Mouse (Mus musculus) limb, embryonic 10.5 days (tissue): ENCODE measurements around the gene Herpud2. TPM values are rescaled to one million over a fixed set of nuclear protein-coding genes. Genes with fewer than 3 reads are reported as not detected.
"Not testable (repeated sequence)": the region's sequence is repeated elsewhere in the genome, so short reads cannot be mapped to it uniquely, and the experiment has no call there.

ENCODE experiments used
- DNase-seq: peaks from one replicate; pipeline ENCODE4 v3.0.0-alpha.2; 2017; ENCODE audit warnings: low spot score
- H3K27ac ChIP-seq: fragments of 300-500 bp; sonication (generic); 2 replicates; pipeline ENCODE4 v1.5.1; 2016; ENCODE audit warnings: mild to moderate bottlenecking
- H3K27me3 ChIP-seq: fragments of 300-500 bp; sonication (generic); 2 replicates; pipeline ENCODE4 v1.6.1; 2016; ENCODE audit warnings: low read depth, mild to moderate bottlenecking; ENCODE audit not compliant: poor library complexity, severe bottlenecking
- H3K36me3 ChIP-seq: fragments of 300-500 bp; sonication (generic); 2 replicates; pipeline ENCODE4 v1.6.1; 2016; ENCODE audit warnings: mild to moderate bottlenecking, moderate library complexity
- H3K4me1 ChIP-seq: fragments of 300-500 bp; sonication (generic); 2 replicates; pipeline ENCODE4 v1.6.1; 2016
- H3K4me3 ChIP-seq: fragments of 300-500 bp; sonication (generic); 2 replicates; pipeline ENCODE4 v1.5.1; 2016; ENCODE audit warnings: mild to moderate bottlenecking, moderate library complexity
- H3K9me3 ChIP-seq: fragments of 300-500 bp; sonication (generic); replicated peaks from 2 replicates; pipeline ENCODE4 v1.6.1; 2016; ENCODE audit warnings: mild to moderate bottlenecking
- WGBS: fragments of 180-500 bp; shearing (Covaris S2); methylation state at CpG from one replicate; pipeline ENCODE4 v1.1.7; 2016; 5-methylcytosine and 5-hydroxymethylcytosine counted together
- polyA plus RNA-seq: library from polyadenylated mRNA; unstranded; fragments of >200 nt; fragmentation: Nextera tagmentation; extraction: Ambion mirVana; gene quantifications from 2 replicates; pipeline ENCODE4 v1.2.1, GENCODE M21; 2016

The Herpud2 gene
- polyA plus RNA-seq, 1 experiment from 2014 or later, result 26.0 TPM

DNA sequence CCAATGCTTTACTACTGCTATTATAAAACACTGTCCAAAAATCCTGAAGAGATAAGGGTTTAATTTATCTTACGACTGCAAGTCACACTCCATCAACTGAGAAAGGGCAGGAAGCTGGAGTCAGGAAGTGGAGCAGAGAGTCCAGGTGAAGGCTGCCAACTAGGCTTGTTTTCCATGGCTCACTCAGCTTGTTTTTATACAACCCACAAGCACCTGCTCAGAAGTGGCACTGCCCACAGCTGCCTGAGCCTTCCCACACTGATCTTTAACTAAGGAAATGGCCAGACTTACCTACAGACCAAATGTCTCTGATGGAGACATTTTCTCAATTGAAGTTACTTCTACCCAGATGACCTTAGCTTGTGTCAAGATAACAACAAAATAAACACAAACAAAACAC is 11.3 kb downstream of the Herpud2 start:
- no peaks in the 10 kb centered on the region for H3K9me3 ChIP-seq
- 79% methylated on average over 1 of the region's 1 CpGs for WGBS
- H3K27ac ChIP-seq, result no peak overlapping the region
- H3K4me3 ChIP-seq, result no peak overlapping the region
- H3K27me3 ChIP-seq, result no peaks in the 10 kb centered on the region
- H3K36me3 ChIP-seq, result no peaks in the 10 kb centered on the region
- no peak for DNase-seq
- H3K4me1 ChIP-seq, result no peaks in the 10 kb centered on the region

GRCm38 (mm10) chr9:25138900-25139299 is 12.7 kb downstream of the Herpud2 start:
- DNase-seq, result no peak
- WGBS, result 95% methylated on average over 1 of the region's 1 CpGs
- Histone ChIP-seq H3K9me3 (no peaks in the 10 kb centered on the region), H3K27ac (no peak overlapping the region), H3K4me3 (no peak overlapping the region), H3K27me3 (no peaks in the 10 kb centered on the region), H3K36me3 (no peaks in the 10 kb centered on the region), H3K4me1 (no peaks in the 10 kb centered on the region)

DNA sequence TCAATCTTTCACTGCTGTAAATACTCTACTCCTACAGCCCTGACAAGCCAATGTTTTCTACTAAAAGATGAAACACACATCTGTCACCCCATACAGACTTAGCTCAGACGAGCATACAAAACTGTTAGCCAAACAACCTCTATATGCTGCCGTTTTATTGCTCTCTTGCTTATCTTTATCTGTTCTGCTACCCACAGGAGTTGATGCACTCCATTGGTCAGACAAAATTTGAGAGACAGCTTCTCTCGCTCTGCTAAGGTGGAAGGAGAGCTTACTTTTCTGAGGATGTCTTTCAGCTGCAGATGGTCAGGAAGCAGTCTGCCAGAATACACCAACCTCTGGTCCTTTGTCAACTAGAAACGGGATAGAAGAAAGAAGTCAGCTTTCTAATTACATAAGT is 18.7 kb downstream of the Herpud2 start:
- H3K4me1 ChIP-seq, result no peaks in the 10 kb centered on the region
- H3K4me3 ChIP-seq, result no peak overlapping the region
- no peaks in the 10 kb centered on the region for H3K9me3 ChIP-seq
- no peak for DNase-seq
- no peak overlapping the region for H3K27ac ChIP-seq
- WGBS, result 84% methylated on average over 4 of the region's 4 CpGs
- no peaks in the 10 kb centered on the region for H3K27me3 ChIP-seq
- H3K36me3 ChIP-seq, result peaks cover 5% of the 10 kb centered on the region; the same call in 1 of the 2 replicates

DNA sequence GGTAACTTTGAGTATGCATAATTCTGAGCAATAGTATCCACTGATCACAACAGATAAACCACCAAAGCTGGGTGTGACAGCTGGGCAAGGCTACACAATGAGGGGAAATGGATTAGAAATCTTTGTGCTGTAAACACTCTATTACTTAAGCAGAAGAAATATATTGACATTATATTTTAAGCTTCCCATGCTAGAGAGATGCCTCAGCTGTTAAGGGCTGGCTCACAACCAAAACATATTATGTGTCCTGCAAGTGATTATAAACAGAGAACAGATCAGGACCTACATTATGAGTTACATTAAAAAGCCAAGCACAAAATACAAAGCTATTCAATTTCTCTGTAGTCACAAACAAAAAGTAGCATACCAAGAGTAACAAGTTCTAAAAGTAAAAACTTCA is 19.4 kb downstream of the Herpud2 start:
- no peaks in the 10 kb centered on the region for H3K27me3 ChIP-seq
- H3K36me3 ChIP-seq, result peaks cover 5% of the 10 kb centered on the region; the same call in 1 of the 2 replicates
- DNase-seq, result no peak
- no peaks in the 10 kb centered on the region for H3K9me3 ChIP-seq
- H3K27ac ChIP-seq, result no peak overlapping the region
- H3K4me1 ChIP-seq, result no peaks in the 10 kb centered on the region
- H3K4me3 ChIP-seq, result no peak overlapping the region

DNA sequence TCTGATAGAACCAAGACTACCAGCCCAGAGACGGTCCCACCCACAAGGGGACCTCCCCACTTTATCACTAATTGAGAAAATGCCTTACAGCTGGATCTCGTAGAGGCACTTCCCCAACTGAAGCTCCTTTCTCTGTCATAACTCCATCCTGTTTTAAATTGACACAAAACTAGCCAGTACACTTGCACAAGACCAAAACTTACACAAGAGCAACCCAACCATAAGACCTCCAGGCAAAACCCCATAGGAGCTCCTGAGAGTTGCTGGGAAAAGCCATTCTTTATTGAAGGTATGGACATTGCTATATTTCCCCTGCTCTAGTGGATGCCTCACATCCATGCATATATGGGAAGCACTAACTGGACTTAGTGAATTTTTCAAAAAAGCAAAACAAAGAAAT is 27.6 kb downstream of the Herpud2 start:
- 67% methylated on average over 2 of the region's 2 CpGs for WGBS
- Histone ChIP-seq H3K4me3 (no peak overlapping the region), H3K4me1 (no peaks in the 10 kb centered on the region), H3K27me3 (no peaks in the 10 kb centered on the region), H3K36me3 (peaks cover 40% of the 10 kb centered on the region), H3K9me3 (no peaks in the 10 kb centered on the region), H3K27ac (no peak overlapping the region)
- no peak for DNase-seq

GRCm38 (mm10) chr9:25123590-25123989 is 28.0 kb downstream of the Herpud2 start:
- H3K36me3 ChIP-seq, result peaks cover 40% of the 10 kb centered on the region
- not testable (repeated sequence) for H3K9me3 ChIP-seq, H3K4me3 ChIP-seq, H3K27ac ChIP-seq, DNase-seq, H3K27me3 ChIP-seq, H3K4me1 ChIP-seq
- WGBS, result 92% methylated on average over 1 of the region's 1 CpGs

- Histone ChIP-seq H3K4me3 (no peak overlapping the region), H3K27ac (no peak overlapping the region), H3K36me3 (peaks cover 33% of the 10 kb centered on the region), H3K27me3 (no peaks in the 10 kb centered on the region), H3K4me1 (no peaks in the 10 kb centered on the region), H3K9me3 (no peaks in the 10 kb centered on the region)
- no peak for DNase-seq
These were observed 47.0 kb downstream of the Herpud2 start for GRCm38 (mm10) chr9:25104638-25105037.

GRCm38 (mm10) chr9:25102881-25103280 is 48.7 kb downstream of the Herpud2 start:
- Histone ChIP-seq H3K36me3 (peaks cover 23% of the 10 kb centered on the region), H3K27me3 (no peaks in the 10 kb centered on the region), H3K27ac (no peak overlapping the region), H3K4me1 (no peaks in the 10 kb centered on the region), H3K4me3 (no peak overlapping the region), H3K9me3 (no peaks in the 10 kb centered on the region)
- no peak for DNase-seq
- 91% methylated on average over 1 of the region's 1 CpGs for WGBS

DNA sequence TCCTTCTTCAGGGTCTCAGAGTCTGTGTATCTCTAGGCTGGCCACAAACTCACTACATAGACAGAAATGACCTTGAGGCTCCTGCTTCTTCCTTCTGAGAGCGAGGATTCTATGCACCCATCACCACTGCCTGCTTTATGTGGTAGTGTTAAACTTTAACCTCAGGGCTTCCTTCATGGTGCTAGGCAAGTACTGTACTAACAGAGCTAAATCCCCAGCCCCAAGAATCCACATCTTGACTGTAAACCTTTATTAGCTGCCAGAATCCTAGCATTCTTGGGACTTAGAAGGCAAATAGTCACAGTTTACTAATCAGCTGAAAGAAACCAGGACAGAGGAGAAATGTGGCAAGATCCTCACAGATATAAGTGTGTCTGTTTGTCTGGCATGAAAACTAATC is 60.8 kb downstream of the Herpud2 start:
- Histone ChIP-seq H3K4me3 (no peak overlapping the region), H3K4me1 (peaks cover 7% of the 10 kb centered on the region; the same call in 1 of the 2 replicates), H3K9me3 (no peaks in the 10 kb centered on the region), H3K27ac (no peak overlapping the region), H3K36me3 (no peaks in the 10 kb centered on the region), H3K27me3 (no peaks in the 10 kb centered on the region)
- WGBS, result 56% methylated on average over 1 of the region's 1 CpGs
- DNase-seq, result no peak

- no peaks in the 10 kb centered on the region for H3K36me3 ChIP-seq
- H3K27ac ChIP-seq, result no peak within 1 kb of the TSS
- DNase-seq, result no peak
- no peak within 1 kb of the TSS for H3K4me3 ChIP-seq
- 90% methylated on average over 2 of the region's 2 CpGs for WGBS
- H3K9me3 ChIP-seq, result no peaks in the 10 kb centered on the region
- peaks cover 7% of the 10 kb centered on the region; the same call in 1 of the 2 replicates for H3K4me1 ChIP-seq
- no peaks in the 10 kb centered on the region for H3K27me3 ChIP-seq
These were observed 62.5 kb downstream of the Herpud2 start, which contains the start of gene Gm10181 for GRCm38 (mm10) chr9:25089122-25089521. Gm10181 (plus strand) TSS chr9:25089422.

GRCm38 (mm10) chr9:25076505-25076904 is 75.1 kb downstream of the Herpud2 start:
- Histone ChIP-seq H3K36me3 (no peaks in the 10 kb centered on the region), H3K4me3 (no peak overlapping the region), H3K4me1 (no peaks in the 10 kb centered on the region), H3K27me3 (no peaks in the 10 kb centered on the region), H3K27ac (no peak overlapping the region), H3K9me3 (no peaks in the 10 kb centered on the region)
- WGBS, result 87% methylated on average over 1 of the region's 1 CpGs
- DNase-seq, result no peak

DNA sequence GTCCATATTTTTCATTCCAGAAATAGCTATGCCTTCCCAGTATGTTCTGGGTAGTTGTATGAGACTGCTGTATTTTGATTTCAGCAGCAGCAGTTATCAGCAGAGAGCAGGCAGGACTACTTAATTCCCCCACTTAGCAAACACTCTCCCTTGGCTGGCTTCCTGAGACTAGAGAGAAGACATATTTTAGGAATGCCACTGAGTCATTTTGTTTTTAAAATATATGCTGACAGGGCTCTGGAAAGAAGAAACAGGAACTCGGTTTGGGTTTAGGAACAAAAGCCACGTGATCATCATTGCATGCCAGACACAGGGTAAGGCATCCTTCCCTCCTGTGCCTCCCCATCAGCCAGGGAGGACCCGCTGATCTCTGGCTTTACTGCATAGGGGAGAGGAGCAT is 75.6 kb downstream of the Herpud2 start:
- H3K9me3 ChIP-seq, result no peaks in the 10 kb centered on the region
- H3K4me3 ChIP-seq, result no peak overlapping the region
- H3K27ac ChIP-seq, result no peak overlapping the region
- WGBS, result 76% methylated on average over 3 of the region's 3 CpGs
- no peaks in the 10 kb centered on the region for H3K27me3 ChIP-seq
- DNase-seq, result no peak
- no peaks in the 10 kb centered on the region for H3K36me3 ChIP-seq
- H3K4me1 ChIP-seq, result no peaks in the 10 kb centered on the region

- Histone ChIP-seq H3K4me1 (no peaks in the 10 kb centered on the region), H3K36me3 (no peaks in the 10 kb centered on the region), H3K4me3 (no peak overlapping the region), H3K27me3 (no peaks in the 10 kb centered on the region), H3K9me3 (no peaks in the 10 kb centered on the region), H3K27ac (no peak overlapping the region)
- WGBS, result 81% methylated on average over 1 of the region's 1 CpGs
- no peak for DNase-seq
These were observed 79.0 kb downstream of the Herpud2 start for GRCm38 (mm10) chr9:25072666-25073065.

DNA sequence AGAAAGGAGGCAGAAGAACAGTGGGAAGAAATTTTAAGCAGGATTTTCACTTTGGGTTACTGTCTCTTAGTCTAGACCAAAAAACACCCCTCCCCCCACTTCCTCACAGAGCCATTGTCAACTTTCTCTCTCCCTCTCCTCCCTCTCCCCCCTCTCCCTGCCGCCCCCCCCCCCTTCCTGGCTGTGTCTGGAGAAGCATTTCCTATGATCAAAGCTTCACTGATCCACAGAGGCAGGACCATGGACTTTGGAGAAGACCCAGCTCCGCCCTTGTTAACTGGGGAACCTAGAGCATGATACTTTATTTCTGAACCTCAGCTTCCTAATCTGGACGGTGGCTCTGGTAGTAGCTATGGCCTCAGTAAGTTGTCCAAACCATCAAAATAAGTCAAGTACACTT is 92.9 kb downstream of the Herpud2 start:
- 0 out of 2 replicates have a peak, but pooled peaks cover 6% of the 10 kb centered on the region for H3K4me1 ChIP-seq
- no peak overlapping the region for H3K4me3 ChIP-seq
- no peaks in the 10 kb centered on the region for H3K9me3 ChIP-seq
- WGBS, result 57% methylated on average over 2 of the region's 3 CpGs
- no peak overlapping the region for H3K27ac ChIP-seq
- DNase-seq, result no peak
- H3K27me3 ChIP-seq, result no peaks in the 10 kb centered on the region
- H3K36me3 ChIP-seq, result no peaks in the 10 kb centered on the region
